Mouse (Mus musculus) midbrain, embryonic 12.5 days (tissue): ENCODE results near the gene Gan. TPM values are rescaled to one million over a fixed set of nuclear protein-coding genes. Genes with fewer than 3 reads are reported as not detected.

Experiments
- ATAC-seq: fragments of 200-750 bp; cut with Nextera tagmentation; 2 replicates; pipeline ENCODE4 v1.8.0; 2017; ENCODE audit warnings: low read depth, moderate TSS enrichment, moderate library complexity; ENCODE audit not compliant: low FRiP score
- H3K27ac ChIP-seq: fragments of 300-500 bp; sonication (generic); replicated peaks from 2 replicates; pipeline ENCODE4 v1.5.1; 2016; ENCODE audit warnings: mild to moderate bottlenecking
- H3K27me3 ChIP-seq: fragments of 300-500 bp; sonication (generic); 2 replicates; pipeline ENCODE4 v1.6.1; 2016; ENCODE audit warnings: mild to moderate bottlenecking
- H3K36me3 ChIP-seq: fragments of 300-500 bp; sonication (generic); 2 replicates; pipeline ENCODE4 v1.6.1; 2016
- H3K4me1 ChIP-seq: fragments of 300-500 bp; sonication (generic); 2 replicates; pipeline ENCODE4 v1.6.1; 2016
- H3K4me2 ChIP-seq: fragments of 300-500 bp; sonication (generic); replicated peaks from 2 replicates; pipeline ENCODE4 v1.6.1; 2016; ENCODE audit warnings: mild to moderate bottlenecking, moderate library complexity
- H3K4me3 ChIP-seq: fragments of 300-500 bp; sonication (generic); 2 replicates; pipeline ENCODE4 v1.5.1; 2016; ENCODE audit warnings: mild to moderate bottlenecking
- H3K9ac ChIP-seq: fragments of 300-500 bp; sonication (generic); replicated peaks from 2 replicates; pipeline ENCODE4 v1.6.1; 2016; ENCODE audit warnings: mild to moderate bottlenecking, moderate library complexity
- H3K9me3 ChIP-seq: fragments of 300-500 bp; sonication (generic); 2 replicates; pipeline ENCODE4 v1.6.1; 2016; ENCODE audit warnings: mild to moderate bottlenecking
- WGBS: fragments of 180-500 bp; shearing (Covaris S2); methylation state at CpG from one replicate; pipeline ENCODE4 v1.1.7; 2016; 5-methylcytosine and 5-hydroxymethylcytosine counted together
- polyA plus RNA-seq: library from polyadenylated mRNA; unstranded; fragments of >200 nt; fragmentation: Nextera tagmentation; extraction: Ambion mirVana; gene quantifications from 2 replicates; pipeline ENCODE4 v1.2.1, GENCODE M21; 2016

Gene Gan
- polyA plus RNA-seq, 1 experiment from 2014 or later, result 3.2 TPM

GRCm38 (mm10) chr8:117164912-117165311 lies 7.0 kb downstream of the Gan start:
- WGBS, result 90% methylated on average over 4 of the region's 4 CpGs
- H3K27ac ChIP-seq, result no peak overlapping the region
- no peaks in the 10 kb centered on the region for H3K9me3 ChIP-seq
- H3K9ac ChIP-seq, result no peak overlapping the region
- H3K4me3 ChIP-seq, result no peak overlapping the region
- H3K36me3 ChIP-seq, result no peaks in the 10 kb centered on the region
- no peak for ATAC-seq
- peaks cover 3% of the 10 kb centered on the region; the same call in 1 of the 2 replicates for H3K4me1 ChIP-seq
- no peaks in the 10 kb centered on the region for H3K27me3 ChIP-seq
- H3K4me2 ChIP-seq, result no peak overlapping the region

GRCm38 (mm10) chr8:117165542-117165941 lies 7.6 kb downstream of the Gan start:
- Histone ChIP-seq H3K4me3 (no peak overlapping the region), H3K4me1 (no peaks in the 10 kb centered on the region), H3K27me3 (no peaks in the 10 kb centered on the region), H3K9ac (no peak overlapping the region), H3K9me3 (no peaks in the 10 kb centered on the region), H3K27ac (no peak overlapping the region), H3K36me3 (no peaks in the 10 kb centered on the region), H3K4me2 (no peak overlapping the region)
- no peak for ATAC-seq
- WGBS, result 93% methylated on average over 4 of the region's 4 CpGs

- ATAC-seq, result no peak
- WGBS, result 82% methylated on average over 2 of the region's 2 CpGs
- no peaks in the 10 kb centered on the region for H3K9me3 ChIP-seq
- H3K4me1 ChIP-seq, result no peaks in the 10 kb centered on the region
- H3K4me3 ChIP-seq, result no peak overlapping the region
- H3K27ac ChIP-seq, result no peak overlapping the region
- no peak overlapping the region for H3K9ac ChIP-seq
- H3K36me3 ChIP-seq, result no peaks in the 10 kb centered on the region
- H3K4me2 ChIP-seq, result no peak overlapping the region
- no peaks in the 10 kb centered on the region for H3K27me3 ChIP-seq
These were observed 8.6 kb downstream of the Gan start for GRCm38 (mm10) chr8:117166515-117166914.

GRCm38 (mm10) chr8:117167243-117167883 lies 9.4 kb downstream of the Gan start:
- no peaks in the 10 kb centered on the region for H3K9me3 ChIP-seq
- H3K4me2 ChIP-seq, result no peak overlapping the region
- no peaks in the 10 kb centered on the region for H3K36me3 ChIP-seq
- no peak for ATAC-seq
- H3K27ac ChIP-seq, result no peak overlapping the region
- H3K9ac ChIP-seq, result no peak overlapping the region
- H3K27me3 ChIP-seq, result no peaks in the 10 kb centered on the region
- no peaks in the 10 kb centered on the region for H3K4me1 ChIP-seq
- 85% methylated on average over 8 of the region's 8 CpGs for WGBS
- no peak overlapping the region for H3K4me3 ChIP-seq

GRCm38 (mm10) chr8:117168378-117168777 lies 10.4 kb downstream of the Gan start:
- 0 out of 2 replicates have a peak, but pooled peaks cover 2% of the 10 kb centered on the region for H3K4me1 ChIP-seq

GRCm38 (mm10) chr8:117171826-117172225 lies 13.9 kb downstream of the Gan start:
- Histone ChIP-seq H3K4me1 (0 out of 2 replicates have a peak, but pooled peaks cover 2% of the 10 kb centered on the region), H3K9me3 (no peaks in the 10 kb centered on the region), H3K27me3 (no peaks in the 10 kb centered on the region), H3K9ac (no peak overlapping the region), H3K36me3 (0 out of 2 replicates have a peak, but pooled peaks cover 4% of the 10 kb centered on the region), H3K27ac (no peak overlapping the region), H3K4me2 (no peak overlapping the region), H3K4me3 (no peak overlapping the region)
- no peak for ATAC-seq
- 91% methylated on average over 3 of the region's 3 CpGs for WGBS

More at GRCm38 (mm10) chr8:117168378-117168777, 10.4 kb downstream of the Gan start:
- no peak for ATAC-seq
- 90% methylated on average over 9 of the region's 9 CpGs for WGBS
- H3K27me3 ChIP-seq, result no peaks in the 10 kb centered on the region
- H3K9me3 ChIP-seq, result no peaks in the 10 kb centered on the region
- no peaks in the 10 kb centered on the region for H3K36me3 ChIP-seq
- H3K27ac ChIP-seq, result no peak overlapping the region
- H3K9ac ChIP-seq, result no peak overlapping the region
- H3K4me3 ChIP-seq, result no peak overlapping the region
- no peak overlapping the region for H3K4me2 ChIP-seq

- H3K27ac ChIP-seq, result no peak overlapping the region
- 78% methylated on average over 7 of the region's 7 CpGs for WGBS
- H3K4me2 ChIP-seq, result no peak overlapping the region
- 0 out of 2 replicates have a peak, but pooled peaks cover 2% of the 10 kb centered on the region for H3K4me1 ChIP-seq
- H3K4me3 ChIP-seq, result no peak overlapping the region
- no peak for ATAC-seq
- no peak overlapping the region for H3K9ac ChIP-seq
- H3K27me3 ChIP-seq, result no peaks in the 10 kb centered on the region
- H3K36me3 ChIP-seq, result 0 out of 2 replicates have a peak, but pooled peaks cover 4% of the 10 kb centered on the region
- no peaks in the 10 kb centered on the region for H3K9me3 ChIP-seq
These were observed 15.0 kb downstream of the Gan start for GRCm38 (mm10) chr8:117172904-117173303.

- H3K27me3 ChIP-seq, result no peaks in the 10 kb centered on the region
- no peak overlapping the region for H3K27ac ChIP-seq
- WGBS, result 86% methylated on average over 3 of the region's 3 CpGs
- 0 out of 2 replicates have a peak, but pooled peaks cover 4% of the 10 kb centered on the region for H3K36me3 ChIP-seq
- no peak for ATAC-seq
- H3K4me1 ChIP-seq, result 0 out of 2 replicates have a peak, but pooled peaks cover 2% of the 10 kb centered on the region
- H3K4me3 ChIP-seq, result no peak overlapping the region
- no peak overlapping the region for H3K4me2 ChIP-seq
- no peaks in the 10 kb centered on the region for H3K9me3 ChIP-seq
- no peak overlapping the region for H3K9ac ChIP-seq
These were observed 15.8 kb downstream of the Gan start for GRCm38 (mm10) chr8:117173690-117174089.

- no peak for ATAC-seq
- 86% methylated on average over 5 of the region's 5 CpGs for WGBS
- Histone ChIP-seq H3K36me3 (0 out of 2 replicates have a peak, but pooled peaks cover 4% of the 10 kb centered on the region), H3K27ac (no peak overlapping the region), H3K4me3 (no peak overlapping the region), H3K4me2 (no peak overlapping the region), H3K27me3 (no peaks in the 10 kb centered on the region), H3K9ac (no peak overlapping the region), H3K9me3 (no peaks in the 10 kb centered on the region), H3K4me1 (0 out of 2 replicates have a peak, but pooled peaks cover 2% of the 10 kb centered on the region)
These were observed 16.6 kb downstream of the Gan start for GRCm38 (mm10) chr8:117174536-117174935.

GRCm38 (mm10) chr8:117176308-117176707 lies 18.4 kb downstream of the Gan start:
- Histone ChIP-seq H3K27me3 (no peaks in the 10 kb centered on the region), H3K9me3 (no peaks in the 10 kb centered on the region), H3K4me2 (no peak overlapping the region), H3K36me3 (0 out of 2 replicates have a peak, but pooled peaks cover 4% of the 10 kb centered on the region), H3K9ac (no peak overlapping the region), H3K4me3 (no peak overlapping the region), H3K4me1 (0 out of 2 replicates have a peak, but pooled peaks cover 2% of the 10 kb centered on the region), H3K27ac (no peak overlapping the region)
- WGBS, result 85% methylated on average over 5 of the region's 5 CpGs
- ATAC-seq, result no peak

GRCm38 (mm10) chr8:117177236-117177635 lies 19.3 kb downstream of the Gan start:
- ATAC-seq, result no peak
- Histone ChIP-seq H3K27me3 (no peaks in the 10 kb centered on the region), H3K4me3 (no peak overlapping the region), H3K36me3 (0 out of 2 replicates have a peak, but pooled peaks cover 4% of the 10 kb centered on the region), H3K4me1 (0 out of 2 replicates have a peak, but pooled peaks cover 2% of the 10 kb centered on the region), H3K4me2 (no peak overlapping the region), H3K9me3 (no peaks in the 10 kb centered on the region), H3K9ac (no peak overlapping the region), H3K27ac (no peak overlapping the region)
- 89% methylated on average over 7 of the region's 7 CpGs for WGBS

GRCm38 (mm10) chr8:117178039-117178438 lies 20.1 kb downstream of the Gan start:
- Histone ChIP-seq H3K9ac (no peak overlapping the region), H3K27ac (no peak overlapping the region), H3K4me1 (no peaks in the 10 kb centered on the region), H3K9me3 (no peaks in the 10 kb centered on the region), H3K4me3 (no peak overlapping the region), H3K4me2 (no peak overlapping the region), H3K36me3 (0 out of 2 replicates have a peak, but pooled peaks cover 4% of the 10 kb centered on the region), H3K27me3 (no peaks in the 10 kb centered on the region)
- no peak for ATAC-seq
- WGBS, result 81% methylated on average over 2 of the region's 2 CpGs
